ENCODE assay signal across 17 mouse cellular contexts in genomic region chr7:94180027-94180426, GRCm38 (mm10).
DNase-seq lines count a peak whose midpoint lies in the region; ATAC-seq and TF ChIP-seq lines count a peak whose summit lies in the region.
"Had no signal": no experiment of that assay in that cellular context is flagged by ENCODE, and none has a peak within 500 bp of the region (broad histone marks: within the 10 kb centered on the region; RNA-seq: fewer than 3 reads in every experiment).

No protein-coding gene starts in this region.

- H3K36me3 ChIP-seq in forebrain, postnatal 0 days (ENCODE audit: insufficient read depth) = no peaks in the 10 kb centered on the region
- H3K36me3 ChIP-seq in forebrain, embryonic 11.5 days (ENCODE audit: control insufficient read depth, insufficient read depth, low read length) = no peaks in the 10 kb centered on the region
- H3K36me3 ChIP-seq: heart, embryonic 12.5 days; limb, embryonic 13.5 days; midbrain, embryonic 15.5 days had no signal

- H3K27me3 ChIP-seq in forebrain, postnatal 0 days (ENCODE audit: insufficient read depth, low read length) = no peaks in the 10 kb centered on the region
- no peaks in the 10 kb centered on the region for H3K27me3 ChIP-seq in forebrain, embryonic 11.5 days (ENCODE audit: control insufficient read depth, insufficient read depth, low read length)
- H3K27me3 ChIP-seq: forebrain, embryonic 13.5 days; heart, embryonic 12.5 days; limb, embryonic 13.5 days; midbrain, embryonic 15.5 days had no signal

- H3K4me3 ChIP-seq in forebrain, postnatal 0 days (ENCODE audit: low read depth, low read length) = no peak overlapping the region
- H3K4me3 ChIP-seq in forebrain, embryonic 11.5 days (ENCODE audit: low read depth, low read length) = no peak overlapping the region
- H3K4me3 ChIP-seq in left cerebral cortex, adult 2 months = no peak overlapping the region
- H3K4me3 ChIP-seq: forebrain, embryonic 13.5 days; heart, embryonic 12.5 days; limb, embryonic 13.5 days; midbrain, embryonic 15.5 days had no signal

- TF ChIP-seq CTCF in forebrain, postnatal 0 days (IDR thresholded peaks at IDR 0.05; ENCODE audit: low read depth) = peak; percentile 62
- TF ChIP-seq CTCF in left cerebral cortex, adult 2 months (IDR thresholded peaks at IDR 0.05) = peak; percentile 27

- H3K27ac ChIP-seq in forebrain, postnatal 0 days (ENCODE audit: low read depth, low read length) = no peak overlapping the region
- no peak overlapping the region for H3K27ac ChIP-seq in forebrain, embryonic 11.5 days (ENCODE audit: low read depth, low read length)
- no peak overlapping the region for H3K27ac ChIP-seq in left cerebral cortex, adult 2 months
- H3K27ac ChIP-seq: forebrain, embryonic 13.5 days; limb, embryonic 13.5 days; liver, embryonic 14.5 days; midbrain, embryonic 15.5 days had no signal

- DNase-seq in forebrain, postnatal 0 days = peak; percentile 40
- no peak for DNase-seq in forebrain, embryonic 11.5 days (ENCODE audit: low spot score)
- no peak for DNase-seq in left cerebral cortex, adult 2 months (ENCODE audit: extremely low spot score in 1 of 2, low spot score in 2 of 2)
- DNase-seq in left cerebral cortex, adult 9 months (ENCODE audit: low spot score in 2 of 2) = no peak
- peak; percentile 16 for DNase-seq in Muller cell, postnatal 12 days (ENCODE audit: inconsistent ontology term)
- peak; percentile 31 for DNase-seq in retina, embryonic 14.5 days (ENCODE audit: low spot score)
- DNase-seq in urinary bladder, postnatal 36 days (ENCODE audit: low spot score in 2 of 2) = no peak
- DNase-seq: adrenal gland, postnatal 14 days; cerebellum, adult 8-10 months; kidney, adult 8-10 months; kidney, postnatal 4 days; thymus, postnatal 36 days had no signal

- H3K9ac ChIP-seq in forebrain, postnatal 0 days = no peak overlapping the region
- H3K9ac ChIP-seq in forebrain, embryonic 11.5 days (ENCODE audit: low read length) = no peak overlapping the region
- H3K9ac ChIP-seq: forebrain, embryonic 13.5 days; heart, embryonic 12.5 days; limb, embryonic 13.5 days; liver, embryonic 14.5 days; midbrain, embryonic 15.5 days had no signal

- ATAC-seq in forebrain, postnatal 0 days = peak; percentile 42; the same call in 1 of the 2 replicates
- ATAC-seq in forebrain, embryonic 11.5 days (replicated peaks; ENCODE audit: low FRiP score) = no peak
- ATAC-seq: forebrain, embryonic 13.5 days; midbrain, embryonic 15.5 days had no signal

- no peaks in the 10 kb centered on the region for H3K9me3 ChIP-seq in forebrain, postnatal 0 days (ENCODE audit: low read length)
- no peaks in the 10 kb centered on the region for H3K9me3 ChIP-seq in forebrain, embryonic 11.5 days (ENCODE audit: control insufficient read depth, low read length)
- H3K9me3 ChIP-seq: forebrain, embryonic 13.5 days; heart, embryonic 12.5 days; limb, embryonic 13.5 days; midbrain, embryonic 15.5 days had no signal

- 63% methylated on average over 2 of the region's 2 CpGs for WGBS in forebrain, postnatal 0 days
- 71% methylated on average over 2 of the region's 2 CpGs for WGBS in forebrain, embryonic 11.5 days

- H3K4me2 ChIP-seq in forebrain, postnatal 0 days (ENCODE audit: low read depth) = no peak overlapping the region
- H3K4me2 ChIP-seq in forebrain, embryonic 11.5 days (ENCODE audit: low read depth, low read length, severe bottlenecking) = no peak overlapping the region
- H3K4me2 ChIP-seq: forebrain, embryonic 13.5 days; heart, embryonic 12.5 days; limb, embryonic 13.5 days; midbrain, embryonic 15.5 days had no signal

- intact Hi-C loops in left cerebral cortex, adult 2 months (cut with DNase I) = no loop called here

- no peaks in the 10 kb centered on the region for H3K4me1 ChIP-seq in forebrain, postnatal 0 days (ENCODE audit: insufficient read depth)
- H3K4me1 ChIP-seq in forebrain, embryonic 11.5 days (replicated peaks; ENCODE audit: control insufficient read depth, insufficient read depth, low read length) = no peaks in the 10 kb centered on the region
- H3K4me1 ChIP-seq: forebrain, embryonic 13.5 days; heart, embryonic 12.5 days; limb, embryonic 13.5 days; midbrain, embryonic 15.5 days had no signal

Comparison
In these comparisons a context has a peak if more than half of its experiments do, and no peak if none do; other contexts are left out.
1. DNase-seq: peak in forebrain, postnatal 0 days (single experiment), Muller cell, postnatal 12 days (single experiment) and retina, embryonic 14.5 days (single experiment); none in forebrain, embryonic 11.5 days (single experiment), left cerebral cortex, adult 2 months (0 of 2), left cerebral cortex, adult 9 months (0 of 2) and urinary bladder, postnatal 36 days (0 of 2).